Mouse (Mus musculus): Measurements from ENCODE around the gene Sf3a2. TPM values are rescaled to one million over a fixed set of nuclear protein-coding genes. Genes with fewer than 3 reads are reported as not detected.
"Not testable (repeated sequence)": the region's sequence is repeated elsewhere in the genome, so short reads cannot be mapped to it uniquely, and the experiment has no call there.

Gene Sf3a2
- polyA plus RNA-seq, 1 experiment = 34.5 TPM

GRCm38 (mm10) chr10:80808985-80809632 is 11.1 kb downstream of the Sf3a2 start:
- Histone ChIP-seq H3K4me1 (ENCODE audit: control insufficient read depth, insufficient read depth, low read length) (no peaks in the 10 kb centered on the region), H3K4me3 (replicated peaks; ENCODE audit: control insufficient read depth, low read depth, low read length) (no peak overlapping the region)
- 14% methylated on average over 18 of the region's 18 CpGs for WGBS

GRCm38 (mm10) chr10:80810084-80810483 is 12.1 kb downstream of the Sf3a2 start:
- whole genome bisulfite sequencing = 29% methylated on average over 20 of the region's 20 CpGs
- Histone ChIP-seq H3K27ac (ENCODE audit: control insufficient read depth, insufficient read depth, low read depth, low read length, poor library complexity) (no peak overlapping the region), H3K4me1 (ENCODE audit: control insufficient read depth, insufficient read depth, low read length) (no peaks in the 10 kb centered on the region), H3K4me3 (replicated peaks; ENCODE audit: control insufficient read depth, low read depth, low read length) (no peak overlapping the region)
- no peak for TF ChIP-seq POLR2A (IDR thresholded peaks at IDR 0.05; ENCODE audit: borderline replicate concordance, control insufficient read depth, low read depth, low read length)

More at GRCm38 (mm10) chr10:80808985-80809632, 11.1 kb downstream of the Sf3a2 start:
- TF ChIP-seq POLR2A (IDR thresholded peaks at IDR 0.05; ENCODE audit: borderline replicate concordance, control insufficient read depth, low read depth, low read length) (no peak), CTCF (IDR thresholded peaks at IDR 0.05; ENCODE audit: control insufficient read depth, insufficient read depth, low read length) (no peak)
- no peak overlapping the region for H3K27ac ChIP-seq (ENCODE audit: control insufficient read depth, insufficient read depth, low read depth, low read length, poor library complexity)

GRCm38 (mm10) chr10:80812391-80813041 is 14.5 kb downstream of the Sf3a2 start:
- WGBS = 73% methylated on average over 5 of the region's 5 CpGs
- no peak overlapping the region for H3K27ac ChIP-seq (ENCODE audit: control insufficient read depth, insufficient read depth, low read depth, low read length, poor library complexity)
- no peak overlapping the region for H3K4me3 ChIP-seq (replicated peaks; ENCODE audit: control insufficient read depth, low read depth, low read length)
- TF ChIP-seq CTCF (IDR thresholded peaks at IDR 0.05; ENCODE audit: control insufficient read depth, insufficient read depth, low read length) (no peak), POLR2A (IDR thresholded peaks at IDR 0.05; ENCODE audit: borderline replicate concordance, control insufficient read depth, low read depth, low read length) (no peak)
- no peaks in the 10 kb centered on the region for H3K4me1 ChIP-seq (ENCODE audit: control insufficient read depth, insufficient read depth, low read length)

- TF ChIP-seq POLR2A (IDR thresholded peaks at IDR 0.05; ENCODE audit: borderline replicate concordance, control insufficient read depth, low read depth, low read length) (no peak), CTCF (IDR thresholded peaks at IDR 0.05; ENCODE audit: control insufficient read depth, insufficient read depth, low read length) (no peak)
- Histone ChIP-seq H3K4me1 (ENCODE audit: control insufficient read depth, insufficient read depth, low read length) (peaks cover 3% of the 10 kb centered on the region), H3K27ac (ENCODE audit: control insufficient read depth, insufficient read depth, low read depth, low read length, poor library complexity) (no peak within 1 kb of the TSS), H3K4me3 (replicated peaks; ENCODE audit: control insufficient read depth, low read depth, low read length) (no peak within 1 kb of the TSS)
- WGBS = 89% methylated on average over 4 of the region's 4 CpGs
Observed at GRCm38 (mm10) chr10:80813366-80813765, 15.4 kb downstream of the Sf3a2 start, which contains the start of gene Jsrp1. Gene Jsrp1 (minus strand): TSS chr10:80813498.

GRCm38 (mm10) chr10:80814800-80815199 is 16.8 kb downstream of the Sf3a2 start:
- Histone ChIP-seq H3K27ac (ENCODE audit: control insufficient read depth, insufficient read depth, low read depth, low read length, poor library complexity) (no peak overlapping the region), H3K4me3 (replicated peaks; ENCODE audit: control insufficient read depth, low read depth, low read length) (no peak overlapping the region), H3K4me1 (ENCODE audit: control insufficient read depth, insufficient read depth, low read length) (peaks cover 3% of the 10 kb centered on the region)
- TF ChIP-seq CTCF (IDR thresholded peaks at IDR 0.05; ENCODE audit: control insufficient read depth, insufficient read depth, low read length) = no peak
- no peak for TF ChIP-seq POLR2A (IDR thresholded peaks at IDR 0.05; ENCODE audit: borderline replicate concordance, control insufficient read depth, low read depth, low read length)
- WGBS = 57% methylated on average over 7 of the region's 7 CpGs

- H3K4me1 ChIP-seq (ENCODE audit: control insufficient read depth, insufficient read depth, low read length); H3K27ac ChIP-seq (ENCODE audit: control insufficient read depth, insufficient read depth, low read depth, low read length, poor library complexity); H3K4me3 ChIP-seq (replicated peaks; ENCODE audit: control insufficient read depth, low read depth, low read length): not testable (repeated sequence)
- 38% methylated on average over 3 of the region's 3 CpGs for WGBS
Observed at GRCm38 (mm10) chr10:80816303-80816702, 18.3 kb downstream of the Sf3a2 start.

GRCm38 (mm10) chr10:80817164-80817563 is 19.2 kb downstream of the Sf3a2 start:
- Histone ChIP-seq H3K4me3 (replicated peaks; ENCODE audit: control insufficient read depth, low read depth, low read length) (no peak overlapping the region), H3K4me1 (ENCODE audit: control insufficient read depth, insufficient read depth, low read length) (peaks cover 3% of the 10 kb centered on the region), H3K27ac (ENCODE audit: control insufficient read depth, insufficient read depth, low read depth, low read length, poor library complexity) (no peak overlapping the region)
- no peak for TF ChIP-seq POLR2A (IDR thresholded peaks at IDR 0.05; ENCODE audit: borderline replicate concordance, control insufficient read depth, low read depth, low read length)
- TF ChIP-seq CTCF (IDR thresholded peaks at IDR 0.05; ENCODE audit: control insufficient read depth, insufficient read depth, low read length) = no peak
- 77% methylated on average over 2 of the region's 2 CpGs for WGBS

- H3K4me1 ChIP-seq (ENCODE audit: control insufficient read depth, insufficient read depth, low read length); H3K4me3 ChIP-seq (replicated peaks; ENCODE audit: control insufficient read depth, low read depth, low read length): not testable (repeated sequence)
- H3K27ac ChIP-seq (ENCODE audit: control insufficient read depth, insufficient read depth, low read depth, low read length, poor library complexity) = peak overlapping the region; percentile 78; the same call in 1 of the 2 replicates
- WGBS = 82% methylated on average over 7 of the region's 7 CpGs
Observed at GRCm38 (mm10) chr10:80817955-80818354, 20.0 kb downstream of the Sf3a2 start.

Data from bone marrow, adult 2 months (tissue).